Mouse (Mus musculus) adrenal gland, adult (tissue): Measurements from ENCODE around the gene Olfr220.
A peak's percentile ranks its signal among the peaks of the same experiment; 100 is the strongest.

ENCODE experiments used
- DNase-seq, 2 experiments: peaks; one replicate each; pipeline ENCODE4 v3.0.0; 2022 to 2023; ENCODE audit warnings: low spot score in 1 of 2; ENCODE audit not compliant: inconsistent age in 2 of 2

Gene Olfr220

GRCm38 (mm10) chr1:174441782-174442181 lies at the start of gene Olfr220:
TSS of gene Olfr220 (plus strand) at chr1:174442082.
- no peak for DNase-seq

- DNase-seq, result no peak
These were observed 18.9 kb upstream of the Olfr220 start for GRCm38 (mm10) chr1:174422959-174423358.

- DNase-seq, result no peak
These were observed 18.1 kb upstream of the Olfr220 start, which contains the start of gene Olfr414 for GRCm38 (mm10) chr1:174423764-174424163. TSS of gene Olfr414 (plus strand) at chr1:174424064.

GRCm38 (mm10) chr1:174426180-174426986 lies 15.5 kb upstream of the Olfr220 start:
- no peak for DNase-seq

- no peak for DNase-seq
These were observed 14.5 kb upstream of the Olfr220 start for GRCm38 (mm10) chr1:174427402-174427801.

GRCm38 (mm10) chr1:174428407-174428806 lies 13.5 kb upstream of the Olfr220 start:
- no peak for DNase-seq

- no peak for DNase-seq
These were observed 7.8 kb upstream of the Olfr220 start for GRCm38 (mm10) chr1:174434121-174434520.

- no peak for DNase-seq
These were observed 13.2 kb downstream of the Olfr220 start for GRCm38 (mm10) chr1:174455100-174455499.

GRCm38 (mm10) chr1:174465385-174465784 lies 23.5 kb downstream of the Olfr220 start:
- no peak for DNase-seq

- DNase-seq, result peak in 1 of 2 experiments; percentile 42
These were observed 24.4 kb downstream of the Olfr220 start for GRCm38 (mm10) chr1:174466240-174466639.

- peak; percentile 11 to 71 for DNase-seq
These were observed 27.9 kb downstream of the Olfr220 start for GRCm38 (mm10) chr1:174469736-174470135.

- no peak for DNase-seq
These were observed 40.7 kb downstream of the Olfr220 start for GRCm38 (mm10) chr1:174482567-174482966.

- no peak for DNase-seq
These were observed 58.2 kb downstream of the Olfr220 start for GRCm38 (mm10) chr1:174500064-174500463.
